Mouse (Mus musculus) left cerebral cortex, adult 11 months (tissue): ENCODE data around the gene Nrn1l.
A peak's percentile ranks its signal among the peaks of the same experiment; 100 is the strongest.

Experiments
- DNase-seq: peaks from one replicate; pipeline ENCODE4 v3.0.0; 2022; ENCODE audit warnings: low spot score

Nrn1l gene

GRCm38 (mm10) chr8:105893339-105893738 lies at the start of gene Nrn1l:
Nrn1l (plus strand) TSS chr8:105893567.
- peak; percentile 83 for DNase-seq

DNA sequence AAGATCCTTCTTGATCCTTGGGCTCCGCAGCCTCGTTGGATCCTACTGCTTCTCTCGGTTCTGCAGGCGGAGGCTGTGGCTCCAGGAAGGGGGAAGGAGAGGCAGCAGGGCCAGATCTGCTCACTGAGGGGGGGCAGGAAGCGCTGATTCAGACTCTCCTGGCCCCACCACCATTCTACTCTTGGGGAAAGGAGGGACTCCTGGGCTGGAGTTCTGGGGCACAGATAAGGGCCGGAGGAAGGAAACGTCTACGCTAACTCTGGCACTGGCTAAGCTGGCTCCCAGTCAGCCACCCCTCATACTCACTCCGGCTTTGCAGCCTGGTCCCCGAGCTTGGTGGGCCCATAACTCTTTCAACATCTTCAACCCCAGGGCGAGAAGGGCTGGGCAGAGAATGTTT lies 46.7 kb upstream of the Nrn1l start:
- DNase-seq, result no peak

DNA sequence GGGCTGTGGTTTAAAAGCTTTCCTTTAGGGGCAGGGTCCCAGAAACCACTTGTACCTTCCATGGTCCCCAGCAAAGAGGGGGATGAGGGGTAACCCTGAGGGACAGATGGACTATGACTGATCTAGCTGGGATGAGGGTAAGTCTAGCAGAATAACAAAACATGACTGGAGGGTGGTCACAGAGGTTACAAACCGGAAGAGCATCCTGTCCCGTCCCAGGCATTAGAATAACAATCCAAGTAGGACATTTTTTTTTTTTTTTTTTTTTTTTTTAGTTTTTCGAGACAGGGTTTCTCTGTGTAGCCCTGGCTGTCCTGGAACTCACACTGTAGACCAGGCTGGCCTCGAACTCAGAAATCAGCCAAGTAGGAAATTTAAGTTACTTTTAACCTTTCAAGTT lies 43.4 kb upstream of the Nrn1l start:
- DNase-seq, result no peak

- DNase-seq, result no peak
Observed at GRCm38 (mm10) chr8:105850611-105851010, 42.8 kb upstream of the Nrn1l start.

GRCm38 (mm10) chr8:105851651-105852143 lies 41.7 kb upstream of the Nrn1l start:
- peak; percentile 85 for DNase-seq

DNA sequence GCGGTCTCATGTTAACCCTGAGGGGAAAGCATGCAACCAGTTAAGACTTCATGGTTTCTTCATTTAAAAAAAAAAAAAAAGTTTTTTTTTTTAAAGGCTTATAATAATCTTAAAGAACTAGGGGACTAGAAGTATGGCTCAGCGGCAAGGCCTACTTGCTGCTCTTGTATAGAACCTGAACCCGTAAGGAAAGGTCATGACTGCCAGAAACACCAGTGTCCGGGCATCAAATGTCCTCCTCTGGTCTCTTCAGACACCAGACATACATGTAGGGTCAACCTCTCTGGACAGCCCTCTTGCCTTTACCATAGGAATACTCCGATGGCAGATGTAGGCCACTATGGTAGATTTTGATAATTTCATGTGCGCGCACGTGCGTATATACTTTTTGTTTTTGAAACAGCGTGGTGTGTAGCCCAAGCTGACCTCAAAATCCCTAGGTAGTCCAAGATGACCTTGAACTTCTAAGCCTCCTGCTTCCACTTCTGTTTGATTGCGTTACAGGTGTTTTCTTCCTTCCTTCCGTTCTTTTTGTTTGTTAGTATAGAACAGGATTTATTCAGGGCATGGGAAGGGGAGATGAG lies 41.1 kb upstream of the Nrn1l start:
- no peak for DNase-seq

- no peak for DNase-seq
Observed at GRCm38 (mm10) chr8:105853178-105853577, 40.2 kb upstream of the Nrn1l start, which contains the start of gene Cenpt. Cenpt (minus strand) TSS chr8:105853278.

- DNase-seq, result no peak
Observed at GRCm38 (mm10) chr8:105854303-105854702, 39.1 kb upstream of the Nrn1l start.

- peak; percentile 83 for DNase-seq
Observed at GRCm38 (mm10) chr8:105854715-105855216, 38.6 kb upstream of the Nrn1l start, which contains the start of gene Thap11. Thap11 (plus strand) TSS chr8:105855132.

DNA sequence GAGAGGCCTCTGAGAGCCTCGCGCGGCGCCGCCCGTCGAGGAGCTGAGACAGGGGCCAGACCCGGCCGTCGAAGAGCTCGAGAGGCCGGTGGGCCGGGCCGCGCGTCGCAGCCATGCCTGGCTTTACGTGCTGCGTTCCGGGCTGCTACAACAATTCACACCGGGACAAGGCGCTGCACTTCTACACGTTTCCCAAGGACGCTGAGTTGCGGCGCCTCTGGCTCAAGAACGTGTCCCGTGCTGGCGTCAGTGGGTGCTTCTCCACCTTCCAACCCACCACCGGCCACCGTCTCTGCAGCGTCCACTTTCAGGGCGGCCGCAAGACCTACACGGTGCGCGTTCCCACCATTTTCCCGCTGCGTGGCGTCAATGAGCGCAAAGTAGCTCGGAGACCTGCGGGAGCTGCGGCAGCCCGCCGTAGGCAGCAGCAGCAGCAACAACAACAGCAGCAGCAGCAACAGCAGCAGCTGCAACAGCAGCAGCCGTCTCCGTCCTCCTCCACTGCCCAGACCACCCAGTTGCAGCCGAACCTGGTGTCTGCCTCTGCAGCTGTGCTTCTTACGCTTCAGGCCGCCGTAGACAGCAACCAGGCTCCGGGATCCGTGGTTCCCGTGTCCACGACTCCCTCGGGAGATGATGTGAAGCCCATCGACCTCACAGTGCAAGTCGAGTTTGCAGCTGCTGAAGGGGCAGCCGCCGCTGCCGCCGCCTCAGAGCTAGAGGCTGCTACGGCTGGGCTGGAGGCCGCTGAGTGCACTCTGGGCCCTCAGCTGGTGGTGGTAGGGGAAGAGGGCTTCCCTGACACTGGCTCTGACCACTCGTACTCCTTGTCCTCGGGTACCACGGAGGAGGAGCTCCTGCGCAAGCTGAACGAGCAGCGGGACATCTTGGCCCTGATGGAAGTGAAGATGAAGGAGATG lies 37.9 kb upstream of the Nrn1l start:
- DNase-seq, result no peak

DNA sequence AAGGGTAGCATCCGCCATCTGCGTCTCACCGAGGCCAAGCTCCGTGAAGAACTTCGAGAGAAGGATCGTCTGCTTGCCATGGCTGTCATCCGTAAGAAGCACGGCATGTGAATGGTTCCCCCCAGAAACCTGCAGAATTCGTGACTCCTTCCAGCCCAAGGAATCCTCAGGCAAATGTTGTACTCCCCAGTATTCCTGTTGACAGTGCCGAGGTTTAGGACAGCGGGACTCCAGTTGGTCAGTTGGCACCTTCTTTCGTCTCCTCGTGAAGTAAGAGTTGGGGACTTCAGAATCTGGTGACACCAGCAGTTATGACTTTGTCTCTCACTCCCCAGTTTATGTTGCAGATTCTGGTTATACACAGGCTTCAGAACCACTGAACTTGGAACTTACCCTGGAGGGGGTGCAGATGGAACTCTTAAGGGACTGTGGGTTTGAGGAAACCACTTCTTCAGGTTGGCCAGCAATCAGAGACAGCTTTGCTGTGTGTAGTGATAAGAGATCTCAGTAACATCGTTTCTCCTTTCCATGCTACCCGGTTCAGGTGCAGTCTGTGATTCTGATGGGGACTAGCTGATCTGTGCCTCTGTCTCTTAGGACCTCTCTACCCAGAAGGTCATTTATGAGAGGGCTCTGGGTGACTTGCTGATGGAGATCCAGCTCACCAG lies 37.1 kb upstream of the Nrn1l start:
- DNase-seq, result no peak

DNA sequence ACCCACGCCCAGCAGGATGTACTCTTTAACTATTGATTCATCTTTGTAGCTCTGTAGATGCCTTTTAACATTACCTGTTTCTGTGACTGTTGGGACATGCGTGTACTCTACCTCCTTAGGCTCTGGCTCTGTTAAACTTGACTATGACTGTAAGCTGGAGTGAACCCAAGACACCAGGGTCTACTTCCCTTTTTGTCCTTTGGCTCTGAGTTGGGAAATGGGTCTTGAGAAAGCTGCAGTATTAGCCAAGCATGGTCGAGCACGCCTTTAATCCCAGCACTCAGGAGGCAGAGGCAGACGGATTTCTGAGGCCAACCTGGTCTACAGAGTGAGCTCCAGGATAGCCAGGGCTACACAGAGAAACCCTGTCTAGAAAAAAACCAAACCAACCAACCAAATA lies 34.9 kb upstream of the Nrn1l start:
- DNase-seq, result no peak

DNA sequence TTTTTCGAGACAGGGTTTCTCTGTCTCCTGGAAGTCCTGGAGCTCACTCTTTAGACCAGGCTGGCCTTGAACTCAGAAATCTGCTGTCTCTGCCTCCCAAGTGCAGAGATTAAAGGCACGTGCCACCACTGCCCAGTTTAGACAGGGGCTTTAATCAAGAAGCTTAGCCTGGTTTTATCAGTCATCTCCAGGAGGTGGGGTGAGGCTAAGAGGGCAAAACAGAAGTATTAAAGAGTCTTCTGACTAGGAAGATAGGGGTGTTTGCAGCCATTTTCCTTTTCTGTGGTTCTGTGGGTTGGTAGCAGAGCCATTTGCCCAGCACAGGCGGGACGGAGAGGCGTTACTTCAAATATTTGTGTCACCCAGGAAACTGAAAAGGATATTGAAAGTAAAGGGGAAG lies 34.1 kb upstream of the Nrn1l start:
- no peak for DNase-seq

DNA sequence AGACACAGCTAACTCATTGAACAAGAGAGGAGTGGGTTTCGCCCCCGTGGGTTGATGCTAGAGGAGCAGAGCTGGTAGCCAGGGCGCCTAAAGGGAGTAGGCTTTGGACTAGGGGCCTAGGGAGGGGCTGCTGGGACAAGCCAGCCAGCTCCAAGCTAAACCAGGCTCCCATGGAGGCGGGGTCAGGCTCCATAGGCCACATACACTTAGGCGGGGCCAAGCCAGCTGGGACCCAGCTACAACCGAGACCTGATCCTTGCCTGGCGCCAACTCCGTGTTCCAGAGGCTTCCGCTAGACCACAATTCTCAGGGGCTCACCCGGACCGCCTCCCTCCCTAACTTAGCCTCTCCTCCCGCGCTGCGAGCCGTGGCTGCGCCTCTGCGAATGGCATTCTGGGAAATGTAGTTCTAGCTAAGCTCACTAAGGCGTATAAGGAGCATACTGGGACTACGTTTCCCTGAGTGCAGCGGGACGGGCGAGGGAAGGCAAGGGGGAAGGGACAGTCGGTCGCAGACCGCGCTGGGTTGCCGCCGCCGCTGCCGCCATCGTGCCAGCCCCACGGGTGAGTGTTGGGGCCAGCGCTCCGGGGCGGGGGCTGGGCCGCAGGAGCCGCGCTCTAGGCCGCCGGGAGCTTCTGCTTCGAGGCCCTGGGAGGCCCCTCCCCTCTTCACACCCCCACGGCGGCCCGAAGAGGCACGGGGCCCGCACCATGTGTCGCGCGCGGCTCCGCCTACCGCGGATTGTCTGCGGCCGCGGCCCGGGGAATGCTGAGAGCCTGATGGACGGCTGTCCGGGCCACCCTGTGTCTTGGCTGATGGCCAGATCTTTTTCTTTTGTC lies 33.0 kb upstream of the Nrn1l start, which contains the start of gene Nutf2:
Gene Nutf2, plus strand, starts transcription at position 438 of the 839 bp plus-strand sequence.
- DNase-seq, result peak; percentile 93

GRCm38 (mm10) chr8:105861951-105862350 lies 31.4 kb upstream of the Nrn1l start:
- DNase-seq, result no peak

DNA sequence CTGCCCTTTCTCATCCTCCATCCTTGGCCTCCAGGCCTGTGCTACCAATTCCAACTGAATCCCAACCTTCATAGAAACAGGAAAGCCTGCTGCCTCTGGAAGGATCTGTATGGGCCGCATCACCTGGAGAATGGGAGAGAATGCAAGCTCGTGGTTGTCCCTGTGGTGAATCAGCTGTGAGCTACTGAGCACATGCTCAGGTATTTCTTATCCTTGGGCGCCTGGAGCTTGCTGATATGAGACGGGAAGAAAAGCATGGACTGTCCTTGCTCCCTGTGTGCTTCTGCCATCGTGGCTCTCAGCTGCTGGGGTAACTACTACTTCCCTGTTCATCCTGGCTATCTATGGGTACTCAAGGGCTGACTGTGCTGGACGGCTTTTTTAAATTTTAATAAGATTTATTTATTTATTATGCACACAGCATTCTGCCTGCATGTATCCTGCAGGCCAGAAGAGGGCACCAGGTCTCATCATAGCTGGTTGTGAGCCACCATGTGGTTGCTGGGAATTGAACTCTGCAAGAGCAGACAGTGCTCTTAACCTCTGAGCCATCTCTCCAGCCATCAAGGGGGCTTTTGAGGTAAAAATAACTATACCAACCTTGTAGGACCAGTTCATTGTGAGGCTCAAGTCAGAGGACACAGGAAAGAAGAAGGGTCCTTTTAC lies 26.9 kb upstream of the Nrn1l start:
- DNase-seq, result no peak

DNA sequence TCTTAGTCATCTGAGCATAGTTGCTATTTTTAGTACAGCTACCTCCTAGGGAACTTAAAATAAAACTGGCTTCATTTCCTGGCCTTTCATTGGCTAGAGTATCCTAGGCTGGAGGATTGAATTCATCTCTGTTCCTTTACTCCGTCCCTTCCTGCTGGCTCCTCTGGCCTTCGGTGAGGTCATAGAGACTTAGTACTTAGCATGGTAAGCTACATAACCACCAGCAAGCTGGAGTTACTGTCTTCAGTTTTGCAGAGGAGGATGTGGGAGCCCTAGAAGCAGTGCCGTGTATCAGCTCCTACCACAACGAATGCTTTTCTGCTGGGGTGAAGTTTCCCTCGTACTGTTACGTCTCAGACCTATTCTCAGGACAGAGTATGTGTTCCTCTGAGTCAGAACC lies 19.1 kb upstream of the Nrn1l start:
- no peak for DNase-seq

- no peak for DNase-seq
Observed at GRCm38 (mm10) chr8:105880754-105881520, 12.4 kb upstream of the Nrn1l start, which contains the start of gene Edc4. Edc4 (plus strand) TSS chr8:105880881.

GRCm38 (mm10) chr8:105889756-105890465 lies 3.5 kb upstream of the Nrn1l start:
- no peak for DNase-seq
